Mouse (Mus musculus) neural tube, embryonic 14.5 days (tissue): ENCODE measurements around the gene Frmd4b. TPM values are rescaled to one million over a fixed set of nuclear protein-coding genes. Genes with fewer than 3 reads are reported as not detected.
A peak's percentile ranks its signal among the peaks of the same experiment; 100 is the strongest.

Experiments used
- ATAC-seq: fragments of 200-750 bp; cut with Nextera tagmentation; 2 replicates; pipeline ENCODE4 v1.8.0; 2017; ENCODE audit warnings: low read depth, mild to moderate bottlenecking, moderate TSS enrichment, moderate library complexity
- H3K27ac ChIP-seq: fragments of 300-500 bp; sonication (generic); 2 replicates; pipeline ENCODE4 v1.5.1; 2014; ENCODE audit warnings: low read depth, mild to moderate bottlenecking, control low read depth, low read length, moderate library complexity, mixed read lengths
- H3K27me3 ChIP-seq: fragments of 300-500 bp; sonication (generic); 2 replicates; pipeline ENCODE4 v1.6.1; 2014; ENCODE audit warnings: low read length; ENCODE audit not compliant: control insufficient read depth, insufficient read depth
- H3K36me3 ChIP-seq: fragments of 300-500 bp; sonication (generic); 2 replicates; pipeline ENCODE4 v1.6.1; 2014; ENCODE audit warnings: low read length, mixed read lengths; ENCODE audit not compliant: control insufficient read depth, insufficient read depth
- H3K4me1 ChIP-seq: fragments of 300-500 bp; sonication (generic); 2 replicates; pipeline ENCODE4 v1.6.1; 2014; ENCODE audit warnings: low read length; ENCODE audit not compliant: control insufficient read depth, insufficient read depth
- H3K4me2 ChIP-seq: fragments of 300-500 bp; sonication (generic); 2 replicates; pipeline ENCODE4 v1.6.1; 2014; ENCODE audit warnings: mild to moderate bottlenecking, low read depth, low read length, control low read depth
- H3K4me3 ChIP-seq: fragments of 300-500 bp; sonication (generic); 2 replicates; pipeline ENCODE4 v1.5.1; 2014; ENCODE audit warnings: low read depth, low read length, control low read depth, mixed read lengths
- H3K9ac ChIP-seq: fragments of 300-500 bp; sonication (generic); replicated peaks from 2 replicates; pipeline ENCODE4 v1.6.1; 2014; ENCODE audit warnings: low read depth, mild to moderate bottlenecking, control low read depth, low read length, mixed read lengths
- H3K9me3 ChIP-seq: fragments of 300-500 bp; sonication (generic); 2 replicates; pipeline ENCODE4 v1.6.1; 2016; ENCODE audit warnings: low read length; ENCODE audit not compliant: control insufficient read depth
- WGBS: fragments of 180-500 bp; shearing (Covaris S2); extraction: QIAGEN DNeasy Blood & Tissue Kit; methylation state at CpG from one replicate; pipeline ENCODE4 v1.1.7; 2014; 5-methylcytosine and 5-hydroxymethylcytosine counted together
- polyA plus RNA-seq: library from polyadenylated mRNA; unstranded; fragments of >200 nt; fragmentation: Nextera tagmentation; extraction: Ambion mirVana; gene quantifications from 2 replicates; pipeline ENCODE4 v1.2.1, GENCODE M21; 2014

Gene Frmd4b
- polyA plus RNA-seq, 1 experiment from 2014 or later: 26.8 TPM

DNA sequence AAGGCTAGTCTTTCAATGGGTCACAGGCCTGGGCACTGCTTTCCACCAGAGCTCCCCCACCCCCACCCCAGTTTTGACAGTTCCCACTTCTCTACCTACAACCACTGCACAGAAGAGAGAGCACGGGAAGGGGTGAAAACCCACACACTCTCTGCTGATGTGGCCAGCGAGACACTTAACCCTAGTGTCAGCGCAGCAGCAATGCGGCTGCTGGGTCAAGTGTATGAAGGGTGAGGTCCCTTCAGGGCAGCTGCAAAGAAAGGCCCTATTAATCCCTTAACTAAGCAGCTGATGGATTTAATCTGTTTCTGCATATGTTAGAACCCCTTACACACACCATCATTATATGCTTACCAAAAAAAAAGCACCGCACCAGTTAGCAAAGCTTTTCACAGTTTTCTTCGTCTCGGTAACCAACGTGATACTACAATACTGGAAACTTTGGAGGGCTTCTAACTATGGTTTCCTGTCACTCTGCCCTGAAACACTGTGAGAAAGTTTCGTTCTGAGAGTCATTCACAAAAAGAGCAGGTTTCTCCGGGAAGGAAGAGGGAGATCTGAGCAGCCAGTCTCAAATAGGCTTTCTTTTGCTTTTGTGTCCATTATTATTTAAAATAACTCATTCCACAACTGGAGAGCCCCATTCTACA lies 264.7 kb downstream of the Frmd4b start:
- peaks cover 9% of the 10 kb centered on the region; the same call in 1 of the 2 replicates for H3K4me1 ChIP-seq
- H3K4me2 ChIP-seq: no peak overlapping the region
- no peak for ATAC-seq

GRCm38 (mm10) chr6:97349355-97350138 lies 267.8 kb downstream of the Frmd4b start:
- WGBS: 26% methylated on average over 8 of the region's 8 CpGs
- Histone ChIP-seq H3K4me2 (no peak overlapping the region), H3K4me3 (no peak overlapping the region), H3K27ac (no peak overlapping the region), H3K27me3 (no peaks in the 10 kb centered on the region), H3K36me3 (no peaks in the 10 kb centered on the region), H3K9ac (no peak overlapping the region), H3K4me1 (peaks cover 5% of the 10 kb centered on the region; the same call in 1 of the 2 replicates), H3K9me3 (no peaks in the 10 kb centered on the region)
- no peak for ATAC-seq

More for the DNA sequence above, 264.7 kb downstream of the Frmd4b start:
- no peak overlapping the region for H3K4me3 ChIP-seq
- no peaks in the 10 kb centered on the region for H3K36me3 ChIP-seq
- no peak overlapping the region for H3K9ac ChIP-seq
- 22% methylated on average over 10 of the region's 10 CpGs for WGBS
- no peak overlapping the region for H3K27ac ChIP-seq
- H3K27me3 ChIP-seq: no peaks in the 10 kb centered on the region
- no peaks in the 10 kb centered on the region for H3K9me3 ChIP-seq

- H3K27me3 ChIP-seq: no peaks in the 10 kb centered on the region
- H3K9ac ChIP-seq: no peak overlapping the region
- H3K4me2 ChIP-seq: no peak overlapping the region
- H3K9me3 ChIP-seq: no peaks in the 10 kb centered on the region
- no peak for ATAC-seq
- H3K27ac ChIP-seq: no peak overlapping the region
- H3K36me3 ChIP-seq: no peaks in the 10 kb centered on the region
- 100% methylated on average over 1 of the region's 1 CpGs for WGBS
- no peak overlapping the region for H3K4me3 ChIP-seq
- no peaks in the 10 kb centered on the region for H3K4me1 ChIP-seq
Observed at GRCm38 (mm10) chr6:97346932-97347331, 270.4 kb downstream of the Frmd4b start.

GRCm38 (mm10) chr6:97346527-97346926 lies 270.8 kb downstream of the Frmd4b start:
- Histone ChIP-seq H3K4me2 (no peak overlapping the region), H3K27me3 (no peaks in the 10 kb centered on the region), H3K27ac (no peak overlapping the region), H3K4me3 (no peak overlapping the region), H3K9ac (no peak overlapping the region), H3K9me3 (no peaks in the 10 kb centered on the region), H3K36me3 (no peaks in the 10 kb centered on the region), H3K4me1 (no peaks in the 10 kb centered on the region)
- no peak for ATAC-seq
- 51% methylated on average over 10 of the region's 10 CpGs for WGBS

DNA sequence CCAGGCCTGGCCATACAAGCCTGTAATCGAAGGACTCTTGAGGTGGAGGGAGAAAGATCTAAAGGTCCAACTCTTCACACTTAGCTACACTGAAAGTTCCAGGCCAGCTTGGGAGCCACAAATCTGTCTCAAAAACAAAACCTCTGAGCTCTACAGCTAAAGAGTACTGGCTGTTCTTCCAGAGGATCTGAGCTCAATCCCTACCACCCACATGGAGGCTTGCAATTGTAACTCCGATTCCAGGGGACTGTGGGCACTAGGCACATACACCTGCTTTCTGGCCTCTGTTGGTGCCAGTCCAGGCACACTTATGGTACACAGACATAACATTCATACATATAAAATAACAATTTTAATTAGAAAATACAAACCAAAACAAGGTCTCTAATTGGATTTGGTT lies 271.4 kb downstream of the Frmd4b start:
- 94% methylated on average over 2 of the region's 2 CpGs for WGBS
- no peaks in the 10 kb centered on the region for H3K4me1 ChIP-seq

DNA sequence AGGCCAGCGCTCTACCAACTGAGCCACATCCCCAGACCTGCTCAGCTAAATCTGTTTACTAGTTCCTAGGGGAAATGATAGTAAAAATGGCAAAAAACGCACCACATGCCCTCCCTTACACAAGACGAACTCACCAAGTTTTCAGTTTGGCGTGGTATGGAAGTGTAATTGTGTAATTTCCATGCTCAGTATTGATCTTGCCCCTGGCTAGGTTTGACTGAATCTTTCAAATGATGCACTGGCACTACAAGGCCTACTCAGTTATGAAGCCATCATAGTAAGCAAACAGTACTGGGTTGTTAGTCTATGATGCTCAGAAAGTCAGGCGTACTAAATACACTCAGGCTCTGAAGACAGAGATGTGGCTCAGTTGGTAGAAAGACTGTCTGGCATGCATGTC lies 275.2 kb downstream of the Frmd4b start:
- Histone ChIP-seq H3K4me1 (peaks cover 11% of the 10 kb centered on the region), H3K9me3 (no peaks in the 10 kb centered on the region), H3K27ac (no peak overlapping the region), H3K4me2 (no peak overlapping the region), H3K4me3 (no peak overlapping the region), H3K9ac (no peak overlapping the region), H3K27me3 (no peaks in the 10 kb centered on the region), H3K36me3 (no peaks in the 10 kb centered on the region)
- WGBS: 90% methylated on average over 5 of the region's 5 CpGs
- no peak for ATAC-seq

More for the DNA sequence above, 271.4 kb downstream of the Frmd4b start:
- H3K36me3 ChIP-seq: no peaks in the 10 kb centered on the region
- H3K27ac ChIP-seq: no peak overlapping the region
- H3K27me3 ChIP-seq: no peaks in the 10 kb centered on the region
- no peak overlapping the region for H3K4me3 ChIP-seq
- H3K9me3 ChIP-seq: no peaks in the 10 kb centered on the region
- no peak overlapping the region for H3K4me2 ChIP-seq
- no peak overlapping the region for H3K9ac ChIP-seq
- no peak for ATAC-seq

- Histone ChIP-seq H3K27me3 (no peaks in the 10 kb centered on the region), H3K4me3 (no peak overlapping the region), H3K9me3 (no peaks in the 10 kb centered on the region), H3K9ac (no peak overlapping the region), H3K4me2 (no peak overlapping the region), H3K4me1 (peaks cover 11% of the 10 kb centered on the region), H3K36me3 (no peaks in the 10 kb centered on the region), H3K27ac (no peak overlapping the region)
- WGBS: 90% methylated on average over 1 of the region's 1 CpGs
- ATAC-seq: no peak
Observed at GRCm38 (mm10) chr6:97341628-97342027, 275.7 kb downstream of the Frmd4b start.

GRCm38 (mm10) chr6:97341148-97341547 lies 276.2 kb downstream of the Frmd4b start:
- H3K4me1 ChIP-seq: peaks cover 11% of the 10 kb centered on the region
- 92% methylated on average over 3 of the region's 3 CpGs for WGBS
- no peak overlapping the region for H3K27ac ChIP-seq
- ATAC-seq: no peak
- H3K27me3 ChIP-seq: no peaks in the 10 kb centered on the region
- H3K36me3 ChIP-seq: no peaks in the 10 kb centered on the region
- H3K4me2 ChIP-seq: no peak overlapping the region
- no peaks in the 10 kb centered on the region for H3K9me3 ChIP-seq
- no peak overlapping the region for H3K9ac ChIP-seq
- no peak overlapping the region for H3K4me3 ChIP-seq

DNA sequence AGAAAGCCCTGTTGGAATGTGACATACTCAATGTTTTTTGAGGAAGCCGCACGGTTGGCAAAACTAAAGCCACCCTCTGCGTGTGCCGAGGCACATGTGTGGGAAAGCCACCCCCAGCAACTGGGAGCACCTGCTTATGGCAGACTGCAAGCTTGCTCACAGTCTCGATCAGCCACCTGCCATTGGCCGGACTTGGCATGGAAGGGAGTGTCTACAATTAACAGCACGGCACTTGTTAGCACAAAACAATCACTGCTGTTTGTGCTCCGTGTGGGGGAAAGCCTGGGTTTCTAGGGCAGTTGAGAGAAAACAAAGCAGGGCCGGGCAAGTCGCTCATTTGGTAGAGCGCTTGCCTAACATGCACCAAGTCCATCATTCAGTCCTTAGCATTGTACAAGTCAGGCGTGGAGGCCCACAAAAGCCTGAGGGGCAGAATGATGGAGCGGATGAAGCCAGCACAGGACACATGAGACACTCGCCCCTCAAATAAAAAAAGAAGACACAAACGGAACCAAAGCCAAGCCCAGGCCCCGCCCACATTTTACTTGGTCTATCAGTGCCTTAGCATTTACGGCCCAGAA lies 277.0 kb downstream of the Frmd4b start:
- Histone ChIP-seq H3K4me2 (no peak overlapping the region), H3K4me3 (no peak overlapping the region), H3K27ac (no peak overlapping the region), H3K36me3 (no peaks in the 10 kb centered on the region), H3K9ac (no peak overlapping the region), H3K4me1 (peaks cover 11% of the 10 kb centered on the region), H3K27me3 (no peaks in the 10 kb centered on the region), H3K9me3 (no peaks in the 10 kb centered on the region)
- peak; percentile 70; the same call in 1 of the 2 replicates for ATAC-seq
- WGBS: 36% methylated on average over 17 of the region's 17 CpGs
